Mouse (Mus musculus): ENCODE measurements at regions not wholly inside any gene's neighbourhood (a gene's known extent, or its start where the extent isn't known, plus 50 kb on each side); places are given as distances from the start of the nearest gene placed in this dataset.

DNA sequence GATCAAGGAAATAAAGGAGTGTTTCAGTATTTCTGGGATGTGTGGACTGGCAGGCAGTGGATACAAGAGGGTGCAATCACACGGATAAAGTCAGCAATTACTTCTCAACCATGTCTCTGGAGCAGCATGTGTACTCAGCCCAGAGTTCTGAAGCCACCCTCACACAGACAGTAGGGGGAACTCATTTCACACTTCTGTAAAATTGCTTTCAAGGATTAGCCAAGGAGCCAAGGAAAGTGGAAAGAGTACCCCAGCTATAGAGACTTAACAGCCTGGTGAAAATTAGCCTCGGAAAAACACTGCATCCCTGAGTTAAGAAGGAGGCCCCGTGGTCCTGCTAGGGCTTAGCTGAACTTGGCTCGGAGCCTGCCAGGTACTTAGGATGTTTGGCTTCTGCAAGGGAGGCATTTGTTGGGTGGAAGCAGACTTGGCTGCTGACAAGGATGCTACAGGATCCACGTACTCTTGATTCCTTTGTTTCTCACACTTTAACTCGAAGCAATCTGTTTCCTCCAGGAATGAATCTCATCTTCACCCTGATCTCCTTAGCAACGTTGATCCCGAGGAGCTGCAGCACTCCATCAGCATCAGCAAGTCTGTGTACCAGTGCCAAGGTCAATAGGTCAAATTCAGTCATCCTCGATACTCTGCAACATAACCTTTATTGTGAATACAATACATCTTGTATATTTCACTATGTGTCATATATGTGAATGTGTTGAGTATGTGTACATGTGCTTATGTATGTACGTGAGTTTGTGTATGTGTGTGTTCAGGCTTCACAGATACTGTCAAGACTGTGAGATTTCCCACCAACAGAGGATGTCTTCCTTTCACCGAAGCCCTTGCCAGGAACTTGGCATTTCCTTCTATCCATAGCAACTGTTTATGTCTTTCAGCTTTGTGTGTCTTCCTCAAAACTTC is 326.8 kb downstream of the 1700129C05Rik start:
- no peak for DNase-seq

DNA sequence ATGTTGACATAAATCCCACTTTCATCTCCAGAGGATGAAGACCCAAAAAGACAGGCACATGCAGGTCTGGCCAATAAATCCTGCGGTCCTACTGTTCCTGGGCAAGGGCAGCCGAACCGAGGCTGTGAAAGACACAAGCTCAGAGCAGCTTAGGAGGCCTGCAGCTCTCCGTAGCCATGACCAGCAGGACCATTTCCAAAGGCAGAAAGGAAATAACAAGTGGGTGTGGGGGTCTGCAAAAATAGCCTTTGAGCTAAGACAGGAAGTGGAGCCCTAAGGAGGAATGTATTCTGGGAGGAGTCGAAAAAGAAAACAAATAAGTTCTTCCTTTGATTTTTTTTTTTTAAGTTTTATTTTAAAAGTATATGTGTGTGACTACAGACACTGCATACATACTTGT is 330.1 kb downstream of the 1700129C05Rik start:
- DNase-seq, result peak; percentile 19 to 37

DNA sequence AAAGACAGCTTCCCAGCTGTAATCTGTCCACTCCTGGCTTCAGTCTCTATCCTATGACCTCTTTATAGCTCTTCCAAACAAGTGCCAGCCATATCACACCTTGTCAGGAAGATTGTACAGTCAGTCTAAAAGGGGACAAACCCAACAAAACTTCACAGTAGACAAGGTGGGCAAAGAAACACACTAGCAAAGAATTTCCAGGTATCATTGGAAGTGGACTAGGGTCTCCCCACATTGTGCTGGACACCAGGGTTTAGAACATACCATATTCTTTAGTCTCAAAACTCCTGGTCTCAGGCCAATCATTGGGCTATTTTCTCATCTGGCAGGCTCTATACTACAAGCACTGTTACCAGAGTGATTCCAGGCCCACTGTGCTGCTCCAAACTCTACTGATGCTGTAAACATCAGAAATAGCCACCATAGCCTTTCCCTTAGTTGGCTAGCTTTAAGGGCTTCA is 341.3 kb downstream of the 1700129C05Rik start:
- DNase-seq, result no peak

DNA sequence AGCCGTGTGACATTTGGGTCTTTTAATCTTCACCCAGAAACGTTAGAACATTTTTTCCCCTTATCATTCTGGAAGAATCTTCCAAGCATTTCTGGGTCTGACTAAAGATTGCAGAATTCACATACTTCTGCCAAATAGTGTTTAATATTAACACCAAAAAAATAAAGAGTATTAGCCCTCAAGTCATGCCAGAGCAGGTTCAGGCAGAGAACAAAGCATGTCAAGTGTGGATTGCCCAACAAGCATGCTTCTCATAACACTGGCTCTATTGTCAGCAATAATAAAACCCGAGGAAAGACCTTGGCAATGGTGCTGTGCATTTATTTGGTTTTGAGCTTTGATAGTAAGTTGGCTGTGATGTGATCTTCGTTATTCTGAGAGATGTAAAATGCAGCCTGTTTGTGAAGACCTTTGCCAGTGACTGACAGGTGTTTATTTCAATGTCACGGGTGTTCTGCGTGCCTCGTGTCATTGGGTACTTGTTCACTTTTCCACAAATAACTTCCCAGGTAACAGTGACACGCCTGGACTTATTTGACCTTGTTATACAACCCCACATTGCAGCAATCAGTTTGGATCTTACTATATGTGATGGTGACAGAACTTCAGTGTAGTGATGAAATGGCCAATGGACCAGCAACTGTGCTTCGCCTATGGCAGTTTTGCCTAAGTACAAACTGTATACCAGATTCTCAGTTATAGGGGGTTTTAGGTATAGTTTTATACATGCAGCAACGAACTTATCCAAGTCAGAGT is 354.3 kb downstream of the 1700129C05Rik start:
- DNase-seq, result no peak

DNA sequence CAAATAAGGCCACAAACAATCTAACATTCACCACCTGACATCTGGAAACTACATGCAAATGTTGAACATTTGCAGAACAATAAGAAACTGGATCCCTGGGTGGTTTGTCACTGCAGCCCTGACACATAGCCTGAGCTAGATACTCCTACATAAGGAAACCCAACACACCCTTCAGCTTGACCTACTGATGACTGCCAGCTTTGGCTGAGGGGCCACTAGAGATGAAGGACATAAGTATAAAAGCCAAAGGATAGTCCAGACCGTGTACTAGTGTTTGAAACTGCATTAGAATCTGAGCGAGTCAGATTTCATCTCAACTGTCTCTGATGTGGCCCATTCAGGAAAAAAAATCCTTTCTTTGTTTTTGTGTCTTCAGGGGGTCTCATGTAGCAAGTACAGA is 355.1 kb downstream of the 1700129C05Rik start:
- DNase-seq, result no peak

DNA sequence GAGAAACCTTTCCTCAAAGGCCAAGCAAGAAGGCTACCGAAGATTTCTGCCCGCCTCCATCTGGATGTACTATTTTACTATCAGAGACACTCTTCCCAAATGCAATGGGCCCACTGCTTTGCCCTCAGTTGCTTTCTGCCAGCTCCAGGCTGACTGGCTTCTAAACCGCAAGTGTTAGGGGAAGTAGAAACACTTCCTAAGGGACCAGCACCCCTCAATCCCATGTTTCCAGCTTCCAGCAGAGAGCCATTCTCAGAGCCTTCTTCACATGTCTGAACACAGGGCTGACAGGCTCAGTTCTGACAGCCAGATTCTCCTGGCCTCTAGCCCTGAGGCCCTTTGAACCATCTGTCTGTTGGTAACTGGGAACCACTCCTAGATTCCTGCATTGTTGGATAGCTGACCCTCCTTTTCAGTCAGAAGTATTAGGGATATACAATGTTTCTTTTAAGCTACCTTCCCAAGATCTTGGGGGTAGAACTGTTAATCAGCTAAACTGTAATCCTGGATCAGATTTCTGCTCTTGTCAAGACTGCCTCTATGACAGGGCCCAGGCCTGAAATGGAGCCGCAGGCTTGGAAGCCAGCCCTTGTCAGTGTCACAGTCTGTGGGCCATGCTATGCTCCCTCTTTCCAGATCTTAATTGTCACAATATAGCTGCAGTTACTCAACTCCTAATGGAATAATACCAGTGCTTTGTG is 355.8 kb downstream of the 1700129C05Rik start:
- DNase-seq, result no peak

DNA sequence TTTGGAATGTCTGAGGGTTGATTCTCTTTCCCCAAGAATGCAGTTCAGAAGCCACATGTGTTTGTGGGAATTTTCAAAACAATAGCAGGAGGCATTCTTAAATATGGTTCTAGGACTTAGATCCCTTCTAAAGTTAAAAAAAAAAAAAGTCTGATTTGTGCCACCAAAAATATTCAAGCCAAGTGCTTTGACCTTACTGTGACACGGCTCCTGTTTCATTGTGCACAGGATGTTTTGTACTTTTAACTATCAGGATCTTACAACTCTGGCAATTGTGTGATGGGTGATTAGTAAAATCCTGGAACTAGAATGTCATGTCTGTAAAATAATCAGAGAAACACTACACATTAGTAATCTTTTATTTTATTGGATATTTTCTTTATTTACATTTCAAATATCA is 359.5 kb downstream of the 1700129C05Rik start:
- peak in 1 of 2 experiments; percentile 19 for DNase-seq

DNA sequence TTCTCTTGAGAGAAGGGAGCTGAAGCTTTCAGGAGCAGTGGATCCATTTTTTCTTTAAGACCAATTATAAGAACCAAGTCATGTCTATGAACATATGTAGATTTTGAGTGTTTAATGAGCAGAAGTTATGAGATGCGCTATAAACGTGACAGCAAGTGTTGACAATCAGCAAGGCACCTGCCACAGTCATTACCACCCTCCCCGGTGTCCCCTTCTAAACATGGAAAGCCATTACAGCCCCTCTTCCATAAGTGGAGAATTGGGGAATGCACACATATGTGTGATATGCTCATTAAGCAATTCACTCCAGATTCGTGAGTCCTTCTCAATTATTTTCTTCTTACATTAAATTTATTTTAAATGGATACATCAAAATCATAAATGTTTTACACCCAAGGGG is 362.4 kb downstream of the 1700129C05Rik start:
- DNase-seq, result no peak

DNA sequence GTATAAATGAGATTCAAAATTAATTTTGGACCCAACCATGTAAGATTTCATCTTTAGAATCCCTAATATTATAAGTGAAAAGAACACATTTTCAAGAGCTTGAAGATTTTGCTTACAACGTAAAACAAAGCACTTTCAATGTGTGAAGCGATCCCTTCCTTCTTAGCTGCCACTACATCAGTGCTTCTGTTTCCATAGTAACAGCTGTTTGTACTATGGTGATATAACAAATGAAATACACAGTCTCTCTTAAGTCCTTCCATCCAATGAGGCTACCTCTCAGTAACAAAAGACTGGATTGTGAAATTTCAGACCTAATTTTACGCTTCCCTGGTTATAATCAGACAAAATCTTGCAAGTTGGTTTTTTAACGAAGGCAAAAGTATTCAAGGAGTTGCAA is 364.0 kb downstream of the 1700129C05Rik start:
- DNase-seq, result no peak

DNA sequence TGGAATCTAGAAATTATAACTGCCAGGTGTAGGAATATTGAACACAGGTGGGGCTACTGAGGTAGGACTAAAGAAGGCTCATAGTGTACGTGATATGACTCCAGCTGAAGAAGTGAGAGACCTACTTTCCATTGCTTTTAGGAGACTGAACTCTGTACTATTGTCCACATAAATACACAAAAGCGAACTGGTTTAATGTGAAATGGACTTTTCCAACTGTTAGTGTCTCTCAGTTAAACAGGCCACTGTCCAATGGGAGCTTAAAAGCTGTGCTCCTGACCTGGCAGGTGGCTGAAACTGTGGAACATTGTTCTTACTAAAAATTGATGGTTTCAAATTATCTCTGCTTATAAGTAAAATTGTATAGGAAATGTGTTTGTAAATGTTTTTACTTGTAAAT is 381.4 kb downstream of the 1700129C05Rik start:
- DNase-seq, result no peak

DNA sequence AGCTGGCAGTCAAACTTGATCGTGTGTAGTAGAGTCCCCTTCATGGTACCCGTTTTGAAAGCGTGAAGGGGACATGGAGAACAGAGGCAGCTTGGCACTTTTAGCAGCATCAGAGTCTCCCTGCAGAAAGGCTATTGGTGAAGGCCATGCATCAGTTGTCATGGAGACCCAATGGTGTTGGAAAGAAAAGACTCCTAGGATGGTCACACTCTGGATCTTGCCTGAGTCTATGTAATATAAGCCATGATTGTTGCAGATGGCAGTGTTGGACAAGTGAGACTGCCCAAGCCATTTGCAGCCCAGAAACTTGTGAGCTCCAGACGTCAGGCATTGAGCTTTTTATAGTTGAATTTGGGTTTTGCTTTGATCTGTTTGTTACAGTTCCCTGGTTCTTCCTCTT is 382.9 kb downstream of the 1700129C05Rik start:
- DNase-seq, result no peak

DNA sequence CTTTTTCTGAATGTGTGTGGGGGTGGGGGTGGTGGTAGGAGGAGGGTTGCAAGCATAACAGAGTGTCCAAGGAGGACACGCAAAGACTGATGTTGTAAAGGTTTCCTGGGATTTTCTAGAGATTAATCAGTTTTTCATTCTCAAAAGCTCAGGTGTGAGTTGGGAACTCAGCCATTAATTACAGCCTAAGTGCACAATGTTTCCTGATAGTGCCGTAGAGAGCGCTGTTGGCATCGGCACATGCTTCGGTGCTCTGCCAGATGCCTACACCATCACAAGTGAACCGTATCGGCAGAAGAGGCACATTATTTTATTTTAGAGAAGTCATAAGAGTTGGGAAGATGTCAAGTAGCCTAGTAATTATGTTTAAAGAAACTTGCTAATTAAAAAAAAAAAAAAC is 388.9 kb downstream of the 1700129C05Rik start:
- no peak for DNase-seq

DNA sequence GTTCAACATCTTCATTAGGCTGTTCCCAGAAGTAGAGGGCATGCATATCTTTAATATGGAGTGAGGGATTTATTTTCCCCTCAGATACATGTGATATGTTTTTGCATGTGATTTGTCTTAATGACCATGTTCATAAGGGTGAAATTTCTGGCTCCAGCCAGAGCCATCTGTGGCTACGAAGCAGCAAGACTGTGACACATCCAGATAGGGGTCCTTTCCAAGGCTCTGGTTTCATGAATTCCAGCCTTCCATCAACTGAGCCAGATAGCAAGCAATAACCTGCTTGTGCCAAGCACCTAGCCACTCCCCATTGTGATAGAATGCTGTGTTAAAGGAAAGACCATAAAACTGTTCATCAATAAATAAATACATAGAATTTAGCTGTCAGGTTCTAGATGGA is 389.6 kb downstream of the 1700129C05Rik start:
- no peak for DNase-seq

DNA sequence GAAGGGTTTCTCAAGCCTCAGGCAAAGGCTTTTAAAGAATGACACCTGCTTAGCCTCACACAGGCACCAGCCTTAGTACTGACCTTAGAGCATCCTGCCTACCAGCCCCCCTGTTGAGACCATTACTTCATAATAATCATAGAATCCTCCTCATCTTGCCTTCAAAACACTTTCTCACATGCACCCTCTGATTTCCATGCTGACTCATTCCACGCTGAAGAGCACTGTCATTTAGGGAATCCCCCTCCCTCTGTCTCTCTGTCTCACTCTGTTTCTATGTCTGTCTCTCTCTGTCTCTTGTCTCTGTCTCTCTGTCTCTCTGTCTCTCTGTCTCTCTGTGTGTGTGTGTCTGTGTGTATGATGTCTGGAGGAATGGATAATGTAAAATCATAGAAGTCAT is 416.3 kb downstream of the 1700129C05Rik start:
- no peak for DNase-seq

DNA sequence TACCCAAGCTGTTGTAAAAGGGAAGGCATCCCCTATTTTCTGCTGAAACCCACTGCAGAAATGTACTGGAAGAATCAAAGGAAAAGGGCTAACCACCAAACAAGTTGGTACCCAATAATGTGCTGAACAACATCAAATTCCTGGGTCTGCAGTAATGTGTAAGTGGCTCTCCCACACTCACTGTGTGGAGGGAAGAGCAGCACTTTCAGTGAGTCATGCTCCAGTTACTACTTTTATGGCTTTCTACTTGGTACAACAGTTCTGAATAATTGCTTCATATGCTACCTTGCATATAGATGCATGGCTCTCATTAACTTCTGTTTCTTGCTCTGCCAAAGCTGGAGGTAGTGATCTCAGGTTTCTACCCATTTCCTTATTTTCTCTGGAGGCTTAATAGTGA is 427.8 kb downstream of the 1700129C05Rik start:
- DNase-seq, result no peak

DNA sequence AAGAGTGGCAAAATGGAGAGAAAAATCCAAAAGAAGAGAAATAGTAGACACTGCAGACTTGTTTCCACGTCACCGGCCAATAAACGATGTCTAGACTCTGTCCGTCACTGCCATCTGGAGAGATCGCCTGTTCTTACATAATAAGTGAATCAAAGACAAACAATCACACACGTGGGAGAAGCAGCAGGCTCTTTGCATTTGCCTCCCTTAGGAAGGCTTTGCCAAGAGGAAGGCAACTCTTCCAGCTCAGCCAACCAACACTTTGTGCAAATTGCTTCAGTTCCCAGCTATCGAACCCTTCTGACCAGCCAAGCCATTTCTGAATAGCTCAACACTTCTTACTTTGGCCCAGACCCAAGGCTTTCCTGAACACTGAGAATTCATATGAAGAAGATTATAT is 432.8 kb downstream of the 1700129C05Rik start:
- DNase-seq, result peak; percentile 34 to 62

DNA sequence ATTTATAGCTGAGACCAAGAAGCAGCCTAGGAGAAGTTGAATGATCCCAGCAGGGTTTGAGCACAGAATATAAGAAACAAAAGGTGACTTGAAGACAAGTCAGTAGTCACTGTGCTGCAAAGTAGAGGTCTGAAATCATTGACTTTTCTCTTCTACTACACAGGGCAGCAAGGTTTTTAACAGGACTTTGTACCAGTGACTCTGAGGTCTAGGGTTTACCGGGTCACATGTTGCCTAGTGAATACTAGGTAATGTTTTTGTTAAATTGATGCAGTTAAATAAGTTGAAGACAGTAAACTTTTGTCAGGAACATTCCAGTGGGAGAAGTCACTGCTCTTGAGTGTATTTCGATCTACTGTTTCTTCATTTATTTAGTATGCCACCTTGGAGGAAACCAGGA is 433.4 kb downstream of the 1700129C05Rik start:
- DNase-seq, result peak; percentile 41 to 65

DNA sequence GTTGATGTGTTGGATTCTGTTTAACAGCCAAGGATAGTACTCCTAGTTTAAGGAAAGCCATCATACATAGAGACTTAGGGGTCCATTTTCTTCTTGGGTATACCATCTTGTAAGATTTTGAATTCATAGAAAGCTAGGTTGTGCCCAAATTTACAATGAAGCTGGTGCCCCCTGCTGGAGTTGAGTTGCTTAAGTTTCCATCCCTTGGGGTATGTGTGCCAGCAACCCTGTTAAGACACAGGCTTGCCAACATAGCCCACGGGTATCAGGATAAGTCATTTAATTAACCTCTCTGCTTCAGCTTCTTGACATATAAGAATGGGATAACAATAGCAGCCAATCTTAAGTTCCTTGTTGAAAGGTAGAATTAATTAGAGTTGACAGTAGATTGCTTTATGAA is 440.9 kb downstream of the 1700129C05Rik start:
- DNase-seq, result peak; percentile 20 to 75

DNA sequence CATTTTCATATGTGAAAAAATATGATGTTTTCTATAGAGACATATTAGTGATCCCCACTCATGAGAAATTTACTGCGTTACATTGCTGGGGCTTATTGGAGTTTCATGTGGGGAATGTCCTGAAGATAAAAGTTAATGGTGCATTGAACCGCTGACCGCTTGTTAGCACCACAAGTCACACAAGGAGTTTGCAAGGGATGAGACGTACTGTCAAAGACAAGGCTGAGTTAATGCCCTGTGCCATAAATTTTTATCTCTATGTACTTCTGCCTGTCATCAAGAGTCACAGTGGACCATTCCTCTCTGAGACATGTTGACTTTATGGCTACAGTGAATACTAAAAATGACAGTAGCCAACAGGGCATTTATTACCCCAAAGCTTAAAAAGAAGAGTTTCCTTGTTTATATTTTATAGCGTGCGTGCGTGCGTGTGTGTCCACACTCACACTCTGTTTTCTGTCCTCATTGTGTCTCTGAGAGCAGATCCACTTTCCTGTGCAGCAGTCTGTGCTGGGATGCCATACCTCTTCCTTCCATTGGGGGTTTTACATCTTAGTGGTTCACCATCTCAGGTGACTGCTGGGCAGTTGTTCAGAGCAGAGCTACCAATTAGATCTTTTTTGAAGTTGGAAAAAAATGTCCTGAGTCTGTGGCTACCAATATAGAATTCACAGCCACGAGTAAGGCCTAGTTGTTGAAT is 451.4 kb downstream of the 1700129C05Rik start:
- DNase-seq, result no peak

DNA sequence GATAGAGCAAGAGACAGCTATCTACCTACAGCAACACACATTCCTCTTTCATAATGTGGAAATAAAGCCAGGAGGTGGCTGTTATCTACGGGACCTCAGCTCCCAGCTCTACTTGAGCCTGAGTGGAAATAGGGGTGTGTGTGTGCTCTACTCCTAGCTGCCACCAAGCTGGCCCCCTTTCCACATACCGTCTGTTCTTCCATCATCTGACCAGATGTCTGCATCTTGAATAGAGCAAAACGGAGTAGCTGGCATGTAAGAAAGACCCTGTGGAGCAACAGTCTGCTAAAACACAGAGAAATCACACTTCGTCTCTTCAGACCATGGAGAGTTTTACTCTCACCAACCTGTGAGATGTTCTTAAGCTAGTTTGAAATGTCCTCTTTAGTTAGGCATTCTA is 454.9 kb downstream of the 1700129C05Rik start:
- no peak for DNase-seq

DNA sequence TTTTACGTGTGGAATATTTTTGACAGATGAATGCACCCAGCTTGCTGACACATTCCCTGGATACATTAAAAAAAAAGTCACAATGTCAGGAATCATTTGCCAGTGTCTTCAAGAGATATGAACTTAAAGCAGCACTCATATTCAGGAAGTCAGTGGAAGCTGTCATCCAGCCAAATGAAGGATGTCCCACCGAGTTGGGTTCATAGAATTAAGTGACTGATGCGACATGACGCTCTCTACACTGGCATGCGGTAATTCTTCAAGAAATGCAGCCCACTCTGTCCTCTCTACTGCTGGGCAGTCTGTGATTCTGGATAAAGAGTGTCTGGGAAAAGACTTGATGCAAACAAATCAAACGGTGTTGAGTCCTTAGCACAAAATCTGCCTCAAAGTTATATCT is 463.9 kb downstream of the 1700129C05Rik start:
- no peak for DNase-seq

DNA sequence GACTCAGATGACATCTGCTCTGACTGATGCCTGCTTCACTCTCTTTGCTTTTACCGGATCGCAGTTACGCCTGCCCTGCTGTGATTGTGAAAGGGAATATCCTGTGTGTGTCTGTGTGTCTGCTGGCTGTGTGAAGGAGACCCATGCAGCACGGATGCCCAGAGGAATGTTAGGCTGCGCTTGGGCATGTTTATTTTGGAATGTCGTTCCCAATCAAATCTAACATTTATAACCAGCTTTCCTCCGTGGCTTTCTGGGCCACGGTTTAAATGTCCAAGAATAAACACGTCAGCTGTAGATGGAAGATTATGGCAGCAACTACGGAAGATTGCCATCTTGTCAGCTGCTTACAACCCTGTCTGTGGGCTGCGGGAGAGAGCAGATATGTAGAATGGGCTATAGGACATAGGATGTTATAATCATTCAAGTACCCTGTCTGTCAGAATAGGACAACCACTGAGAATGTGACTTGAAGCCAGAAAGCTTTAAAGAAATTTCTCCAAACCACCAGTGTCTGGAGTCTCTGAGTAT is 464.5 kb downstream of the 1700129C05Rik start:
- DNase-seq, result no peak
